ENCODE assay signal across 31 mouse cellular contexts in the genomic region with DNA sequence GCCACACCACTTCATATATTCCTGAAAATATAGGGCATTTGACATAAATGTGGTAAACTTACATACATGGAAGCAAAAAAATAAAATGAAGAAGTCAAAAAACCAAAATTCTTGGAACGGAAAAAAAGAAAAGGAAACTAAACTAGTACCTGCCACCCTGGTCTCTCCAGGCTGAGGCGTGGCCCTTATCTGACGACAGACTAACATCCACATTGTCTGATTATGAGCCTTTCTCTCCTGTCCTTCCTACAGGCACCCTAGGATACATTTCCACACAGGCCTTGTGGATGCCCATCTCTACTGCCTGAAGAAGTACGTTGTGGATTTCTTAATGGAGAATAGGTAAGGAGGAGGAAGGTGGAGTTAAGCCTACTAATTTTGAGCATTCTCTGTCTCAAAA. TPM values are rescaled to one million over a fixed set of nuclear protein-coding genes. Genes with fewer than 3 reads are reported as not detected.
DNase-seq lines count a peak whose midpoint lies in the region; ATAC-seq and TF ChIP-seq lines count a peak whose summit lies in the region.
"Had no signal": no experiment of that assay in that cellular context is flagged by ENCODE, and none has a peak within 500 bp of the region (broad histone marks: within the 10 kb centered on the region; RNA-seq: fewer than 3 reads in every experiment).

No protein-coding gene starts in this region.

- H3K27ac ChIP-seq in MEL (ENCODE audit: control insufficient read depth, low read depth, low read length), result no peak overlapping the region
- peak overlapping the region; percentile 27; the same call in 1 of the 2 replicates for H3K27ac ChIP-seq in liver, embryonic 14.5 days
- no peak overlapping the region for H3K27ac ChIP-seq in forebrain, embryonic 12.5 days
- no peak overlapping the region for H3K27ac ChIP-seq in midbrain, embryonic 11.5 days (ENCODE audit: low read depth, low read length)
- H3K27ac ChIP-seq: embryonic facial prominence, embryonic 12.5 days; forebrain, embryonic 10.5 days; gastrocnemius, adult 2 months; hindbrain, embryonic 13.5 days; limb, embryonic 10.5 days; limb, embryonic 15.5 days had no signal

- DNase-seq in MEL (ENCODE audit: low read depth, low spot score), result peak; percentile 14
- peak; percentile 34 to 52 (median 35) for DNase-seq in liver, embryonic 14.5 days (ENCODE audit: low read depth in 3 of 3, low spot score in 3 of 3)
- DNase-seq in midbrain, embryonic 11.5 days (ENCODE audit: low spot score, missing footprints), result no peak
- no peak for DNase-seq in thymus, postnatal 10 days (ENCODE audit: low spot score in 2 of 2)
- DNase-seq: adrenal gland, adult 2 months; B cell, adult 2 months; cerebellum, adult 11 months; cerebellum, adult 9-10 months; cerebellum, postnatal 36 days; gastrocnemius, adult 2 months; heart, postnatal 36 days; kidney, postnatal 14 days; layer of hippocampus, adult 9-11 months; lung, postnatal 36 days; midbrain, embryonic 14.5 days; retina, postnatal 1 day; right cerebral cortex, postnatal 14 days; thymus, postnatal 4 days had no signal

- WGBS in liver, embryonic 14.5 days (ENCODE audit: insufficient replicate concordance), result 25% methylated on average over 4 of the region's 4 CpGs
- 88% methylated on average over 4 of the region's 4 CpGs for WGBS in forebrain, embryonic 12.5 days
- 88% methylated on average over 4 of the region's 4 CpGs for WGBS in midbrain, embryonic 11.5 days

- H3K36me3 ChIP-seq in MEL (ENCODE audit: control insufficient read depth in 1 of 2, insufficient read depth in 2 of 2, low read length in 2 of 2), result peaks cover 10 to 11% of the 10 kb centered on the region in 2 experiments
- no peaks in the 10 kb centered on the region; the same call in 1 of the 2 replicates for H3K36me3 ChIP-seq in liver, embryonic 14.5 days (replicated peaks; ENCODE audit: control insufficient read depth, insufficient read depth, low read depth)
- peaks cover 18% of the 10 kb centered on the region; the same call in 1 of the 2 replicates for H3K36me3 ChIP-seq in forebrain, embryonic 12.5 days (replicated peaks)
- no peaks in the 10 kb centered on the region; the same call in 1 of the 2 replicates for H3K36me3 ChIP-seq in midbrain, embryonic 11.5 days (ENCODE audit: control insufficient read depth, insufficient read depth, low read length)

- no peaks in the 10 kb centered on the region for H3K27me3 ChIP-seq in MEL (ENCODE audit: control insufficient read depth in 1 of 2, insufficient read depth in 2 of 2, low read length in 2 of 2)
- no peaks in the 10 kb centered on the region for H3K27me3 ChIP-seq in liver, embryonic 14.5 days (ENCODE audit: control insufficient read depth, insufficient read depth, low read length)
- H3K27me3 ChIP-seq in forebrain, embryonic 12.5 days, result no peaks in the 10 kb centered on the region; the same call in 1 of the 2 replicates
- H3K27me3 ChIP-seq in midbrain, embryonic 11.5 days (ENCODE audit: control insufficient read depth, insufficient read depth, low read length), result peaks cover 47% of the 10 kb centered on the region
- H3K27me3 ChIP-seq: embryonic facial prominence, embryonic 12.5 days; hindbrain, embryonic 13.5 days; limb, embryonic 15.5 days; megakaryocyte, embryonic 14.5 days had no signal

- TF ChIP-seq POLR2A in MEL (IDR thresholded peaks at IDR 0.05; ENCODE audit: control insufficient read depth in 1 of 2, insufficient read depth in 1 of 2, low read depth in 1 of 2, low read length in 2 of 2, poor library complexity in 1 of 2), result no peak

- TF ChIP-seq RAD21 in MEL (IDR thresholded peaks at IDR 0.05; ENCODE audit: low read depth, low read length), result no peak

- ATAC-seq in erythroblast, adult 5-6 weeks (replicated peaks; ENCODE audit: low FRiP score, poor library complexity, severe bottlenecking), result peak; percentile 48; the same call in 1 of the 2 replicates
- ATAC-seq in liver, embryonic 14.5 days (ENCODE audit: insufficient read depth), result peak; percentile 50; the same call in 1 of the 2 replicates
- peak; percentile 67 for ATAC-seq in megakaryocyte-erythroid progenitor cell, adult 5-6 weeks (replicated peaks; ENCODE audit: low FRiP score, low TSS enrichment, poor library complexity, severe bottlenecking)
- ATAC-seq in forebrain, embryonic 12.5 days (ENCODE audit: low FRiP score), result no peak
- no peak for ATAC-seq in midbrain, embryonic 11.5 days (ENCODE audit: low FRiP score)
- ATAC-seq: activated CD4-positive, CD25-positive, alpha-beta regulatory T cell, adult 4 months; forebrain, embryonic 16.5 days; intestine, embryonic 16.5 days had no signal

- H3K9me3 ChIP-seq in MEL (replicated peaks; ENCODE audit: insufficient read depth, low read length), result no peaks in the 10 kb centered on the region
- H3K9me3 ChIP-seq in liver, embryonic 14.5 days (ENCODE audit: control insufficient read depth, low read length), result no peaks in the 10 kb centered on the region
- no peaks in the 10 kb centered on the region for H3K9me3 ChIP-seq in forebrain, embryonic 12.5 days
- no peaks in the 10 kb centered on the region for H3K9me3 ChIP-seq in midbrain, embryonic 11.5 days (ENCODE audit: control insufficient read depth, low read length)
- H3K9me3 ChIP-seq: embryonic facial prominence, embryonic 12.5 days; forebrain, embryonic 10.5 days; hindbrain, embryonic 13.5 days; limb, embryonic 10.5 days; limb, embryonic 15.5 days; megakaryocyte, embryonic 14.5 days had no signal

- TF ChIP-seq EP300 in MEL (IDR thresholded peaks at IDR 0.05; ENCODE audit: low read depth in 1 of 2, low read length in 2 of 2), result no peak
- TF ChIP-seq EP300 in liver, embryonic 14.5 days (IDR thresholded peaks at IDR 0.05; ENCODE audit: low read depth), result no peak

- TF ChIP-seq CTCF in MEL (IDR thresholded peaks at IDR 0.05 in 2 of 3, conservative IDR thresholded peaks at IDR 0.05 in 1 of 3; ENCODE audit: control insufficient read depth in 1 of 3, insufficient read depth in 1 of 3, low read depth in 2 of 3, low read length in 3 of 3, poor library complexity in 1 of 3, severe bottlenecking in 1 of 3), result no peak
- TF ChIP-seq CTCF in liver, embryonic 14.5 days (IDR thresholded peaks at IDR 0.05; ENCODE audit: low read depth), result no peak

- peaks cover 0 to 6% of the 10 kb centered on the region in 2 experiments; a peak in 2 of 4 replicates for H3K4me1 ChIP-seq in MEL (ENCODE audit: control insufficient read depth in 1 of 2, insufficient read depth in 2 of 2, low read length in 2 of 2)
- H3K4me1 ChIP-seq in liver, embryonic 14.5 days (replicated peaks; ENCODE audit: control insufficient read depth in 2 of 2, insufficient read depth in 2 of 2, low read length in 1 of 2), result peaks cover 40 to 44% of the 10 kb centered on the region in 2 experiments
- peaks cover 10% of the 10 kb centered on the region; the same call in 1 of the 2 replicates for H3K4me1 ChIP-seq in forebrain, embryonic 12.5 days
- peaks cover 3% of the 10 kb centered on the region; the same call in 1 of the 2 replicates for H3K4me1 ChIP-seq in midbrain, embryonic 11.5 days (ENCODE audit: control insufficient read depth, insufficient read depth, low read length)
- H3K4me1 ChIP-seq: embryonic facial prominence, embryonic 12.5 days had no signal

- H3K79me2 ChIP-seq in MEL (ENCODE audit: control insufficient read depth, insufficient read depth, low read length, poor library complexity), result no peaks in the 10 kb centered on the region

- peak overlapping the region; percentile 56 for H3K4me2 ChIP-seq in liver, embryonic 14.5 days (ENCODE audit: low read depth)
- no peak overlapping the region for H3K4me2 ChIP-seq in forebrain, embryonic 12.5 days
- H3K4me2 ChIP-seq in midbrain, embryonic 11.5 days, result no peak overlapping the region
- H3K4me2 ChIP-seq: embryonic facial prominence, embryonic 12.5 days; hindbrain, embryonic 13.5 days; limb, embryonic 15.5 days had no signal

- H3K4me3 ChIP-seq in MEL (ENCODE audit: control insufficient read depth in 1 of 2, insufficient read depth in 1 of 2, low read depth in 2 of 2, low read length in 2 of 2), result no peak overlapping the region
- H3K4me3 ChIP-seq in liver, embryonic 14.5 days (ENCODE audit: insufficient read depth in 1 of 2, low read depth in 2 of 2, low read length in 2 of 2), result no peak overlapping the region
- H3K4me3 ChIP-seq in forebrain, embryonic 12.5 days (replicated peaks), result no peak overlapping the region
- H3K4me3 ChIP-seq in midbrain, embryonic 11.5 days (ENCODE audit: low read depth, low read length), result no peak overlapping the region
- H3K4me3 ChIP-seq: embryonic facial prominence, embryonic 12.5 days; forebrain, embryonic 10.5 days; gastrocnemius, adult 2 months; hindbrain, embryonic 13.5 days; limb, embryonic 10.5 days; limb, embryonic 15.5 days; megakaryocyte, embryonic 14.5 days had no signal

- H3K9ac ChIP-seq in MEL (ENCODE audit: control insufficient read depth, low read depth, low read length, poor library complexity, severe bottlenecking), result no peak overlapping the region
- peak overlapping the region; percentile 34 for H3K9ac ChIP-seq in liver, embryonic 14.5 days (replicated peaks)
- no peak overlapping the region for H3K9ac ChIP-seq in forebrain, embryonic 12.5 days
- H3K9ac ChIP-seq in midbrain, embryonic 11.5 days (ENCODE audit: low read length), result no peak overlapping the region
- H3K9ac ChIP-seq: embryonic facial prominence, embryonic 12.5 days; hindbrain, embryonic 13.5 days; limb, embryonic 15.5 days had no signal

RNA-seq across cellular contexts. Expression of gene Ptch2, which starts 37.4 kb away (rescaled TPM):
- total RNA-seq in MEL (2012; rRNA removed), result not detected in 2 replicates
- under 1 TPM in 1 of 2 experiments, not detected in 1; 0.33 TPM for polyA plus RNA-seq in MEL (2012; ENCODE audit: insufficient read depth in 1 of 2, insufficient read length in 2 of 2, low read depth in 1 of 2, low replicate concordance in 2 of 2, missing spikeins in 1 of 2)
- 0.19 and 0.21 TPM in 2 replicates for total RNA-seq in erythroblast, adult 5-6 weeks (2015; ENCODE audit: low replicate concordance)
- total RNA-seq in erythroblast, adult 5-6 weeks (2017; ENCODE audit: low replicate concordance), result 0.09 TPM in 1 of 2 replicates, not detected in the other
- polyA plus RNA-seq in liver, embryonic 14.5 days (2012; rRNA removed), result 0.61 and 0.84 TPM in 2 replicates
- polyA plus RNA-seq in liver, embryonic 14.5 days (2014; fragmentation: Nextera tagmentation; extraction: Ambion mirVana), result 0.52 and 0.55 TPM in 2 replicates
- 0.25 TPM in 1 of 2 replicates, not detected in the other for total RNA-seq in megakaryocyte-erythroid progenitor cell, adult 5-6 weeks (2014; fragmentation: Nextera tagmentation)
- not detected in 2 replicates for total RNA-seq in megakaryocyte-erythroid progenitor cell, adult 5-6 weeks (2017)
- 5.9 and 6.7 TPM in 2 replicates for polyA plus RNA-seq in forebrain, embryonic 12.5 days (2016; fragmentation: Nextera tagmentation; extraction: Ambion mirVana)
- 3.6 and 5.0 TPM in 2 replicates for polyA plus RNA-seq in midbrain, embryonic 11.5 days (2014; fragmentation: Nextera tagmentation; extraction: Ambion mirVana)
- total RNA-seq: monocyte, adult 5-6 weeks had no signal
- polyA plus RNA-seq: activated CD4-positive, CD25-positive, alpha-beta regulatory T cell, adult 4 months had no signal

RNA-seq across cellular contexts. Expression of gene Eif2b3, which starts 39.3 kb away (rescaled TPM):
- 75.4 and 79.3 TPM in 2 replicates for total RNA-seq in MEL (2012; rRNA removed)
- 10 to 100 TPM in 1 of 2 experiments, not detected in 1; 77.5 TPM for polyA plus RNA-seq in MEL (2012; ENCODE audit: insufficient read depth in 1 of 2, insufficient read length in 2 of 2, low read depth in 1 of 2, low replicate concordance in 2 of 2, missing spikeins in 1 of 2)
- total RNA-seq in erythroblast, adult 5-6 weeks (2015; ENCODE audit: low replicate concordance), result 11.9 and 20.1 TPM in 2 replicates
- 7.2 and 10.0 TPM in 2 replicates for total RNA-seq in erythroblast, adult 5-6 weeks (2017; ENCODE audit: low replicate concordance)
- polyA plus RNA-seq in liver, embryonic 14.5 days (2012; rRNA removed), result 12.3 and 17.3 TPM in 2 replicates
- polyA plus RNA-seq in liver, embryonic 14.5 days (2014; fragmentation: Nextera tagmentation; extraction: Ambion mirVana), result 32.7 and 34.3 TPM in 2 replicates
- 53.5 and 56.7 TPM in 2 replicates for total RNA-seq in megakaryocyte-erythroid progenitor cell, adult 5-6 weeks (2014; fragmentation: Nextera tagmentation)
- 61.4 and 65.7 TPM in 2 replicates for total RNA-seq in megakaryocyte-erythroid progenitor cell, adult 5-6 weeks (2017)
- polyA plus RNA-seq in forebrain, embryonic 12.5 days (2016; fragmentation: Nextera tagmentation; extraction: Ambion mirVana), result 41.0 and 44.1 TPM in 2 replicates
- 43.0 and 49.4 TPM in 2 replicates for polyA plus RNA-seq in midbrain, embryonic 11.5 days (2014; fragmentation: Nextera tagmentation; extraction: Ambion mirVana)

Comparison
In these comparisons a context has a peak if more than half of its experiments do, and no peak if none do; other contexts are left out.
1. DNase-seq: peak in MEL (single experiment) and liver, embryonic 14.5 days (3 of 3); none in midbrain, embryonic 11.5 days (single experiment) and thymus, postnatal 10 days (0 of 2).
2. ATAC-seq: peak in erythroblast, adult 5-6 weeks (single experiment), liver, embryonic 14.5 days (single experiment) and megakaryocyte-erythroid progenitor cell, adult 5-6 weeks (single experiment); none in forebrain, embryonic 12.5 days (single experiment) and midbrain, embryonic 11.5 days (single experiment).